Mouse (Mus musculus) intestine, embryonic 16.5 days (tissue): ENCODE measurements at regions not wholly inside any gene's neighbourhood (a gene's known extent, or its start where the extent isn't known, plus 50 kb on each side); places are given as distances from the start of the nearest gene placed in this dataset.
A peak's percentile ranks its signal among the peaks of the same experiment; 100 is the strongest.

Source experiments
- ATAC-seq: fragments of 200-750 bp; cut with Nextera tagmentation; 2 replicates; pipeline ENCODE4 v1.8.0; 2017; ENCODE audit warnings: moderate TSS enrichment, moderate library complexity
- H3K27ac ChIP-seq: fragments of 300-500 bp; sonication (generic); 2 replicates; pipeline ENCODE4 v1.5.1; 2014; ENCODE audit warnings: mild to moderate bottlenecking, low read length
- H3K27me3 ChIP-seq: fragments of 300-500 bp; sonication (generic); replicated peaks from 2 replicates; pipeline ENCODE4 v1.6.1; 2014; ENCODE audit warnings: low read length, control low read depth, mixed read lengths; ENCODE audit not compliant: control insufficient read depth, insufficient read depth
- H3K36me3 ChIP-seq: fragments of 300-500 bp; sonication (generic); 2 replicates; pipeline ENCODE4 v1.6.1; 2014; ENCODE audit warnings: low read length, control low read depth; ENCODE audit not compliant: control insufficient read depth, insufficient read depth
- H3K4me1 ChIP-seq: fragments of 300-500 bp; sonication (generic); 2 replicates; pipeline ENCODE4 v1.6.1; 2014; ENCODE audit warnings: low read length, control low read depth, mixed read lengths; ENCODE audit not compliant: control insufficient read depth, insufficient read depth
- H3K4me2 ChIP-seq: fragments of 300-500 bp; sonication (generic); 2 replicates; pipeline ENCODE4 v1.6.1; 2014; ENCODE audit warnings: low read depth, low read length, control low read depth
- H3K4me3 ChIP-seq: fragments of 300-500 bp; sonication (generic); 2 replicates; pipeline ENCODE4 v1.5.1; 2014; ENCODE audit warnings: mild to moderate bottlenecking, low read length
- H3K9ac ChIP-seq: fragments of 300-500 bp; sonication (generic); 2 replicates; pipeline ENCODE4 v1.6.1; 2014; ENCODE audit warnings: low read depth, low read length
- H3K9me3 ChIP-seq: fragments of 300-500 bp; sonication (generic); 2 replicates; pipeline ENCODE4 v1.6.1; 2016; ENCODE audit warnings: low read length, control low read depth; ENCODE audit not compliant: control insufficient read depth
- WGBS: fragments of 180-500 bp; shearing (Covaris S2); extraction: QIAGEN DNeasy Blood & Tissue Kit; methylation state at CpG from one replicate; pipeline ENCODE4 v1.1.7; 2014; 5-methylcytosine and 5-hydroxymethylcytosine counted together

GRCm38 (mm10) chr8:8292577-8293247 is 368.3 kb downstream of the Efnb2 start:
- H3K36me3 ChIP-seq: no peaks in the 10 kb centered on the region
- no peak overlapping the region for H3K4me3 ChIP-seq
- no peaks in the 10 kb centered on the region for H3K9me3 ChIP-seq
- no peaks in the 10 kb centered on the region for H3K4me1 ChIP-seq
- WGBS: 47% methylated on average over 6 of the region's 6 CpGs
- no peak for ATAC-seq
- no peak overlapping the region for H3K27ac ChIP-seq
- no peaks in the 10 kb centered on the region for H3K27me3 ChIP-seq
- no peak overlapping the region for H3K9ac ChIP-seq
- no peak overlapping the region for H3K4me2 ChIP-seq

- H3K9me3 ChIP-seq: no peaks in the 10 kb centered on the region
- no peak for ATAC-seq
- no peak overlapping the region for H3K4me2 ChIP-seq
- H3K4me1 ChIP-seq: no peaks in the 10 kb centered on the region
- H3K27me3 ChIP-seq: no peaks in the 10 kb centered on the region
- H3K9ac ChIP-seq: no peak overlapping the region
- no peaks in the 10 kb centered on the region for H3K36me3 ChIP-seq
- 79% methylated on average over 4 of the region's 4 CpGs for WGBS
- H3K27ac ChIP-seq: no peak overlapping the region
- no peak overlapping the region for H3K4me3 ChIP-seq
These were observed 375.2 kb downstream of the Efnb2 start for GRCm38 (mm10) chr8:8285876-8286275.

GRCm38 (mm10) chr8:8274987-8275386 is 386.1 kb downstream of the Efnb2 start:
- H3K4me1 ChIP-seq: no peaks in the 10 kb centered on the region
- H3K36me3 ChIP-seq: no peaks in the 10 kb centered on the region
- no peak overlapping the region for H3K27ac ChIP-seq
- no peak overlapping the region for H3K4me3 ChIP-seq
- WGBS: 53% methylated on average over 1 of the region's 1 CpGs
- no peak for ATAC-seq
- H3K27me3 ChIP-seq: no peaks in the 10 kb centered on the region
- no peaks in the 10 kb centered on the region for H3K9me3 ChIP-seq
- H3K4me2 ChIP-seq: no peak overlapping the region
- H3K9ac ChIP-seq: no peak overlapping the region

GRCm38 (mm10) chr8:8274211-8274641 is 386.8 kb downstream of the Efnb2 start:
- Histone ChIP-seq H3K4me1 (no peaks in the 10 kb centered on the region), H3K36me3 (no peaks in the 10 kb centered on the region), H3K9ac (no peak overlapping the region), H3K4me3 (no peak overlapping the region), H3K27me3 (no peaks in the 10 kb centered on the region), H3K27ac (no peak overlapping the region), H3K9me3 (no peaks in the 10 kb centered on the region), H3K4me2 (no peak overlapping the region)
- ATAC-seq: no peak
- 73% methylated on average over 3 of the region's 3 CpGs for WGBS

GRCm38 (mm10) chr8:8258855-8259254 is 402.2 kb downstream of the Efnb2 start:
- no peak overlapping the region for H3K27ac ChIP-seq
- H3K4me2 ChIP-seq: no peak overlapping the region
- no peak overlapping the region for H3K9ac ChIP-seq
- no peaks in the 10 kb centered on the region for H3K36me3 ChIP-seq
- no peaks in the 10 kb centered on the region for H3K27me3 ChIP-seq
- WGBS: 82% methylated on average over 7 of the region's 7 CpGs
- ATAC-seq: no peak
- H3K4me1 ChIP-seq: no peaks in the 10 kb centered on the region
- H3K4me3 ChIP-seq: no peak overlapping the region
- H3K9me3 ChIP-seq: no peaks in the 10 kb centered on the region

GRCm38 (mm10) chr8:8258231-8258638 is 402.8 kb downstream of the Efnb2 start:
- H3K27ac ChIP-seq: no peak overlapping the region
- no peak overlapping the region for H3K4me2 ChIP-seq
- no peak for ATAC-seq
- no peak overlapping the region for H3K4me3 ChIP-seq
- H3K9ac ChIP-seq: no peak overlapping the region
- no peaks in the 10 kb centered on the region for H3K9me3 ChIP-seq
- no peaks in the 10 kb centered on the region for H3K27me3 ChIP-seq
- no peaks in the 10 kb centered on the region for H3K36me3 ChIP-seq
- no peaks in the 10 kb centered on the region for H3K4me1 ChIP-seq
- WGBS: 41% methylated on average over 9 of the region's 9 CpGs

GRCm38 (mm10) chr8:8256327-8256726 is 404.7 kb downstream of the Efnb2 start:
- Histone ChIP-seq H3K9me3 (no peaks in the 10 kb centered on the region), H3K27ac (no peak overlapping the region), H3K4me2 (no peak overlapping the region), H3K4me3 (no peak overlapping the region), H3K4me1 (no peaks in the 10 kb centered on the region), H3K9ac (no peak overlapping the region), H3K36me3 (no peaks in the 10 kb centered on the region), H3K27me3 (no peaks in the 10 kb centered on the region)
- 41% methylated on average over 1 of the region's 1 CpGs for WGBS
- ATAC-seq: no peak

- Histone ChIP-seq H3K4me2 (no peak overlapping the region), H3K36me3 (no peaks in the 10 kb centered on the region), H3K27me3 (no peaks in the 10 kb centered on the region), H3K27ac (no peak overlapping the region), H3K4me1 (no peaks in the 10 kb centered on the region), H3K9me3 (no peaks in the 10 kb centered on the region), H3K4me3 (no peak overlapping the region), H3K9ac (no peak overlapping the region)
- WGBS: 97% methylated on average over 3 of the region's 3 CpGs
- ATAC-seq: no peak
These were observed 406.6 kb downstream of the Efnb2 start for GRCm38 (mm10) chr8:8254446-8254845.

- H3K9me3 ChIP-seq: no peaks in the 10 kb centered on the region
- no peaks in the 10 kb centered on the region; the same call in 1 of the 2 replicates for H3K4me1 ChIP-seq
- H3K4me2 ChIP-seq: no peak overlapping the region
- H3K27me3 ChIP-seq: no peaks in the 10 kb centered on the region
- peak; percentile 82 for ATAC-seq
- H3K9ac ChIP-seq: no peak overlapping the region
- H3K4me3 ChIP-seq: no peak overlapping the region
- H3K36me3 ChIP-seq: no peaks in the 10 kb centered on the region
- WGBS: 39% methylated on average over 1 of the region's 1 CpGs
- no peak overlapping the region for H3K27ac ChIP-seq
These were observed 416.4 kb downstream of the Efnb2 start for GRCm38 (mm10) chr8:8244599-8244998.
